Mouse (Mus musculus) myocyte (in vitro differentiated cells): Measurements from ENCODE around the gene Slc2a5.

ENCODE experiments used
- POLR2A ChIP-seq: IDR thresholded peaks from one replicate; pipeline ENCODE4 v1.6.1; 2011; ENCODE audit warnings: low read depth, mild to moderate bottlenecking, control low read depth, moderate library complexity; ENCODE audit not compliant: insufficient read length
- TCF12 ChIP-seq: IDR thresholded peaks from one replicate; pipeline ENCODE4 v1.6.1; 2011; ENCODE audit warnings: mild to moderate bottlenecking, control low read depth; ENCODE audit not compliant: poor library complexity, insufficient read depth, severe bottlenecking
- USF1 ChIP-seq: IDR thresholded peaks from one replicate; pipeline ENCODE4 v1.6.1; 2011; ENCODE audit warnings: low read depth, mild to moderate bottlenecking, control low read depth, moderate library complexity

DNA sequence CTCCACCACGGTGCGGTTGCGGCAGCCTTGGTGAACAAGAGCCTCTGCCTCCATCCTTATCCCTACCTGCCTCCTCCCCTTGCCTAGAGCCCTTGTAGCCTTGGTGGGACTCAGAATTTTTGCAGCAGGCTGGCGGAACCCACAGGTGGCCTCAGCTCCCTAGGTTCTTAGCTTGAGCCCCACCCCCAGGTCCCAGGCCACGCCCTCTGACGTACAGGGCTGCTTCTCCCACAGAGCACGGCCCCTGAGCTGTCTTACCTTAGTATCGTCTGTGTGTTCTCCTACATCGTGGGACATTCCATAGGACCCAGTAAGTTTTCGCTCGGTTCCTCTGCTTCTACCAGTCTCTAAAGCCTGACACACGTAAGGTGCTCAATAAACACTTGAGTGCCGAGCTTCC is 45.8 kb downstream of the Slc2a5 start:
- TF ChIP-seq USF1 (no peak), POLR2A (no peak), TCF12 (no peak)
